Mouse (Mus musculus): ENCODE data around the gene Mrps34. TPM values are rescaled to one million over a fixed set of nuclear protein-coding genes. Genes with fewer than 3 reads are reported as not detected.

Gene Mrps34
- polyA plus RNA-seq, 1 experiment from 2014 or later = 141 TPM

GRCm38 (mm10) chr17:24861785-24862184, 33.1 kb upstream of the Mrps34 start:
- Histone ChIP-seq H3K4me2 (ENCODE audit: low read length) (no peak overlapping the region), H3K4me1 (replicated peaks; ENCODE audit: insufficient read depth, low read length) (no peaks in the 10 kb centered on the region), H3K27me3 (ENCODE audit: insufficient read depth, low read length) (no peaks in the 10 kb centered on the region), H3K9me3 (replicated peaks; ENCODE audit: low read length) (no peaks in the 10 kb centered on the region), H3K4me3 (replicated peaks; ENCODE audit: low read depth, low read length) (no peak overlapping the region), H3K9ac (ENCODE audit: low read depth, low read length) (no peak overlapping the region), H3K27ac (no peak overlapping the region), H3K36me3 (ENCODE audit: insufficient read depth, low read length) (peaks cover 35% of the 10 kb centered on the region)
- 89% methylated on average over 3 of the region's 3 CpGs for WGBS
- DNase-seq (ENCODE audit: low spot score) (no peak), ATAC-seq (replicated peaks; ENCODE audit: low FRiP score, low read depth) (no peak)
- no peak for TF ChIP-seq CTCF (IDR thresholded peaks at IDR 0.05; ENCODE audit: low read depth)

- 91% methylated on average over 8 of the region's 8 CpGs for WGBS
- TF ChIP-seq CTCF (IDR thresholded peaks at IDR 0.05; ENCODE audit: low read depth) = no peak
- H3K4me2 ChIP-seq (ENCODE audit: low read length) = no peak within 1 kb of the TSS
- H3K9me3 ChIP-seq (replicated peaks; ENCODE audit: low read length) = no peaks in the 10 kb centered on the region
- ATAC-seq (replicated peaks; ENCODE audit: low FRiP score, low read depth) (no peak), DNase-seq (ENCODE audit: low spot score) (no peak)
- H3K4me1 ChIP-seq (replicated peaks; ENCODE audit: insufficient read depth, low read length) = no peaks in the 10 kb centered on the region
- no peak within 1 kb of the TSS for H3K9ac ChIP-seq (ENCODE audit: low read depth, low read length)
- peaks cover 33% of the 10 kb centered on the region for H3K36me3 ChIP-seq (ENCODE audit: insufficient read depth, low read length)
- H3K27ac ChIP-seq = no peak within 1 kb of the TSS
- H3K4me3 ChIP-seq (replicated peaks; ENCODE audit: low read depth, low read length) = no peak within 1 kb of the TSS
- no peaks in the 10 kb centered on the region for H3K27me3 ChIP-seq (ENCODE audit: insufficient read depth, low read length)
Measured at GRCm38 (mm10) chr17:24865776-24866175, 29.1 kb upstream of the Mrps34 start, which contains the start of gene Igfals. Gene Igfals, plus strand, starts transcription at chr17:24865997.

- H3K4me2 ChIP-seq (ENCODE audit: low read length) = no peak overlapping the region
- H3K27ac ChIP-seq = no peak overlapping the region
Measured at GRCm38 (mm10) chr17:24867914-24868313, 27.0 kb upstream of the Mrps34 start.

GRCm38 (mm10) chr17:24873695-24874404, 21.1 kb upstream of the Mrps34 start:
- no peaks in the 10 kb centered on the region for H3K9me3 ChIP-seq (replicated peaks; ENCODE audit: low read length)
- H3K9ac ChIP-seq (ENCODE audit: low read depth, low read length) = no peak overlapping the region
- DNase-seq (ENCODE audit: low spot score) (no peak), ATAC-seq (replicated peaks; ENCODE audit: low FRiP score, low read depth) (no peak)
- TF ChIP-seq CTCF (IDR thresholded peaks at IDR 0.05; ENCODE audit: low read depth) = no peak
- no peaks in the 10 kb centered on the region for H3K27me3 ChIP-seq (ENCODE audit: insufficient read depth, low read length)
- H3K4me3 ChIP-seq (replicated peaks; ENCODE audit: low read depth, low read length) = no peak overlapping the region
- no peak overlapping the region for H3K27ac ChIP-seq
- no peaks in the 10 kb centered on the region for H3K4me1 ChIP-seq (replicated peaks; ENCODE audit: insufficient read depth, low read length)
- 53% methylated on average over 4 of the region's 4 CpGs for WGBS
- H3K36me3 ChIP-seq (ENCODE audit: insufficient read depth, low read length) = no peaks in the 10 kb centered on the region
- H3K4me2 ChIP-seq (ENCODE audit: low read length) = no peak overlapping the region

More at GRCm38 (mm10) chr17:24867914-24868313, 27.0 kb upstream of the Mrps34 start:
- Histone ChIP-seq H3K27me3 (ENCODE audit: insufficient read depth, low read length) (no peaks in the 10 kb centered on the region), H3K9me3 (replicated peaks; ENCODE audit: low read length) (no peaks in the 10 kb centered on the region), H3K9ac (ENCODE audit: low read depth, low read length) (no peak overlapping the region), H3K4me1 (replicated peaks; ENCODE audit: insufficient read depth, low read length) (no peaks in the 10 kb centered on the region), H3K36me3 (ENCODE audit: insufficient read depth, low read length) (0 out of 2 replicates have a peak, but pooled peaks cover 16% of the 10 kb centered on the region), H3K4me3 (replicated peaks; ENCODE audit: low read depth, low read length) (no peak overlapping the region)
- WGBS = 88% methylated on average over 10 of the region's 10 CpGs
- DNase-seq (ENCODE audit: low spot score) (no peak), ATAC-seq (replicated peaks; ENCODE audit: low FRiP score, low read depth) (no peak)
- no peak for TF ChIP-seq CTCF (IDR thresholded peaks at IDR 0.05; ENCODE audit: low read depth)

GRCm38 (mm10) chr17:24874405-24874745, 20.5 kb upstream of the Mrps34 start:
- Histone ChIP-seq H3K36me3 (ENCODE audit: insufficient read depth, low read length) (no peaks in the 10 kb centered on the region), H3K9me3 (replicated peaks; ENCODE audit: low read length) (no peaks in the 10 kb centered on the region), H3K4me1 (replicated peaks; ENCODE audit: insufficient read depth, low read length) (no peaks in the 10 kb centered on the region), H3K9ac (ENCODE audit: low read depth, low read length) (no peak overlapping the region), H3K27ac (no peak overlapping the region), H3K4me3 (replicated peaks; ENCODE audit: low read depth, low read length) (no peak overlapping the region), H3K4me2 (ENCODE audit: low read length) (no peak overlapping the region), H3K27me3 (ENCODE audit: insufficient read depth, low read length) (no peaks in the 10 kb centered on the region)
- no peak for ATAC-seq (replicated peaks; ENCODE audit: low FRiP score, low read depth)
- DNase-seq (ENCODE audit: low spot score) = no peak
- WGBS = 71% methylated on average over 1 of the region's 1 CpGs
- no peak for TF ChIP-seq CTCF (IDR thresholded peaks at IDR 0.05; ENCODE audit: low read depth)

GRCm38 (mm10) chr17:24874989-24875388, 19.9 kb upstream of the Mrps34 start:
- H3K9ac ChIP-seq (ENCODE audit: low read depth, low read length) = no peak overlapping the region
- H3K4me3 ChIP-seq (replicated peaks; ENCODE audit: low read depth, low read length) = no peak overlapping the region
- no peak overlapping the region for H3K4me2 ChIP-seq (ENCODE audit: low read length)
- H3K9me3 ChIP-seq (replicated peaks; ENCODE audit: low read length) = no peaks in the 10 kb centered on the region
- DNase-seq (ENCODE audit: low spot score) (no peak), ATAC-seq (replicated peaks; ENCODE audit: low FRiP score, low read depth) (0 out of 2 replicates have a peak, but pooled peaks have one; percentile 15)
- WGBS = 79% methylated on average over 8 of the region's 8 CpGs
- H3K27me3 ChIP-seq (ENCODE audit: insufficient read depth, low read length) = no peaks in the 10 kb centered on the region
- H3K27ac ChIP-seq = no peak overlapping the region
- no peak for TF ChIP-seq CTCF (IDR thresholded peaks at IDR 0.05; ENCODE audit: low read depth)
- no peaks in the 10 kb centered on the region for H3K4me1 ChIP-seq (replicated peaks; ENCODE audit: insufficient read depth, low read length)
- no peaks in the 10 kb centered on the region for H3K36me3 ChIP-seq (ENCODE audit: insufficient read depth, low read length)

Data from kidney, postnatal 0 days (tissue).